Mouse (Mus musculus) A20 (cell line): ENCODE data around the gene Kdm1a.

Source experiments
- DNase-seq: peaks from one replicate; pipeline ENCODE4 v3.0.0-alpha.2; 2011; ENCODE audit warnings: low read depth, low spot score

The Kdm1a gene

GRCm38 (mm10) chr4:136526412-136526811, 76.1 kb downstream of the Kdm1a start:
- peak; percentile 44 for DNase-seq

- DNase-seq, result no peak
Measured at GRCm38 (mm10) chr4:136524309-136524708, 78.2 kb downstream of the Kdm1a start.

GRCm38 (mm10) chr4:136521898-136522297, 80.6 kb downstream of the Kdm1a start:
- no peak for DNase-seq

- no peak for DNase-seq
Measured at GRCm38 (mm10) chr4:136519866-136520265, 82.7 kb downstream of the Kdm1a start.

- peak; percentile 38 for DNase-seq
Measured at GRCm38 (mm10) chr4:136518576-136518975, 83.9 kb downstream of the Kdm1a start.

GRCm38 (mm10) chr4:136518141-136518540, 84.4 kb downstream of the Kdm1a start:
- DNase-seq, result no peak

GRCm38 (mm10) chr4:136512905-136513304, 89.6 kb downstream of the Kdm1a start:
- no peak for DNase-seq

- no peak for DNase-seq
Measured at GRCm38 (mm10) chr4:136511708-136512107, 90.8 kb downstream of the Kdm1a start.

- peak; percentile 48 for DNase-seq
Measured at GRCm38 (mm10) chr4:136509857-136510256, 92.7 kb downstream of the Kdm1a start.

GRCm38 (mm10) chr4:136505426-136506215, 96.9 kb downstream of the Kdm1a start:
- peak; percentile 33 for DNase-seq
